Mouse (Mus musculus) heart, adult 9 months (tissue): ENCODE data around the gene Epo.

Experiments
- DNase-seq, 2 experiments: peaks; one replicate each; pipeline ENCODE4 v3.0.0; 2022; ENCODE audit warnings: low spot score in 2 of 2

The Epo gene

GRCm38 (mm10) chr5:137533117-137533827, at the start of gene Epo, which contains the start of gene Gnb2:
TSS of gene Epo (minus strand) at chr5:137533242.
TSS of gene Gnb2 (minus strand) at chr5:137533510.
- peak; percentile 96 to 99 for DNase-seq

- no peak for DNase-seq
Measured at GRCm38 (mm10) chr5:137582702-137583101, 49.7 kb upstream of the Epo start.

GRCm38 (mm10) chr5:137580246-137580645, 47.2 kb upstream of the Epo start:
- no peak for DNase-seq

GRCm38 (mm10) chr5:137574470-137574901, 41.4 kb upstream of the Epo start:
- DNase-seq: peak; percentile 29 to 33

GRCm38 (mm10) chr5:137570691-137571586, 37.9 kb upstream of the Epo start:
- no peak for DNase-seq

- DNase-seq: no peak
Measured at GRCm38 (mm10) chr5:137570181-137570580, 37.1 kb upstream of the Epo start.

- DNase-seq: peak; percentile 28 to 56
Measured at GRCm38 (mm10) chr5:137569665-137570064, 36.6 kb upstream of the Epo start, which contains the start of gene Tfr2. TSS of gene Tfr2 (plus strand) at chr5:137569840.

- DNase-seq: no peak
Measured at GRCm38 (mm10) chr5:137569031-137569430, 36.0 kb upstream of the Epo start.

GRCm38 (mm10) chr5:137568223-137568798, 35.3 kb upstream of the Epo start:
- no peak for DNase-seq

GRCm38 (mm10) chr5:137566416-137566815, 33.4 kb upstream of the Epo start:
- DNase-seq: no peak

- DNase-seq: no peak
Measured at GRCm38 (mm10) chr5:137565744-137566143, 32.7 kb upstream of the Epo start.

- no peak for DNase-seq
Measured at GRCm38 (mm10) chr5:137562965-137563364, 29.9 kb upstream of the Epo start.

- DNase-seq: no peak
Measured at GRCm38 (mm10) chr5:137561556-137561955, 28.5 kb upstream of the Epo start.

GRCm38 (mm10) chr5:137553898-137554297, 20.9 kb upstream of the Epo start:
- no peak for DNase-seq

- peak; percentile 14 to 35 for DNase-seq
Measured at GRCm38 (mm10) chr5:137553411-137553837, 20.4 kb upstream of the Epo start, which contains the start of gene Actl6b. TSS of gene Actl6b (plus strand) at chr5:137553517.

GRCm38 (mm10) chr5:137553000-137553399, 20.0 kb upstream of the Epo start:
- no peak for DNase-seq

GRCm38 (mm10) chr5:137551119-137551518, 18.1 kb upstream of the Epo start:
- no peak for DNase-seq

- no peak for DNase-seq
Measured at GRCm38 (mm10) chr5:137549840-137550239, 16.8 kb upstream of the Epo start.

GRCm38 (mm10) chr5:137545596-137545995, 12.6 kb upstream of the Epo start:
- no peak for DNase-seq

- no peak for DNase-seq
Measured at GRCm38 (mm10) chr5:137544926-137545325, 11.9 kb upstream of the Epo start.

- no peak for DNase-seq
Measured at GRCm38 (mm10) chr5:137541768-137542540, 8.9 kb upstream of the Epo start.
